In the genomic region with DNA sequence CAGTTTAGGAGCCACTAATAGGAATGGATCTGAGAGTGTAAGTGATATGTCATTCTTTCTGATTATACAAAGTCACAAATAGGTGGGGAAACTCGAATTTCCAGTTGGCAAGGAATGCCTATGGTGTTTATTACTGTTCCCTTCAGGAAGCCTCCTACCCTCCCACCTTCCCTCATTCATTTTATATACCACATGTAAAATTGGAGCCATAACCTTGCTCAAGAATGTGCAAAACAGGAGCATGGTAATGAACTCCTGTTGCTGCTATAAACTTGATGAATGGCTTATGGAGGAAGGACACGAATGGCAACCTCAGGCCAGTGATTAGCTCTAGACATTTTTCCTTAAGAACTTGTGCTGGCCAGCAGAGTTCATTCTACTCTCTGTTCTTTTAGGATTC, we compare ENCODE assay signal across 23 mouse cellular contexts.
DNase-seq lines count a peak whose midpoint lies in the region; ATAC-seq and TF ChIP-seq lines count a peak whose summit lies in the region.
"Had no signal": no experiment of that assay in that cellular context is flagged by ENCODE, and none has a peak within 500 bp of the region (broad histone marks: within the 10 kb centered on the region; RNA-seq: fewer than 3 reads in every experiment).

No protein-coding gene starts in this region.

- 8% methylated on average over 2 of the region's 2 CpGs for WGBS in limb, embryonic 11.5 days
- 43% methylated on average over 2 of the region's 2 CpGs for WGBS in limb, embryonic 10.5 days
- 14% methylated on average over 2 of the region's 2 CpGs for WGBS in limb, embryonic 12.5 days
- WGBS in limb, embryonic 14.5 days = 7% methylated on average over 2 of the region's 2 CpGs
- WGBS in midbrain, embryonic 13.5 days = 76% methylated on average over 2 of the region's 2 CpGs
- WGBS in midbrain, postnatal 0 days = 75% methylated on average over 2 of the region's 2 CpGs

- H3K27me3 ChIP-seq in limb, embryonic 11.5 days (ENCODE audit: control insufficient read depth, insufficient read depth, low read length) = no peaks in the 10 kb centered on the region
- H3K27me3 ChIP-seq in limb, embryonic 10.5 days (ENCODE audit: low read depth, poor library complexity, severe bottlenecking) = no peaks in the 10 kb centered on the region
- H3K27me3 ChIP-seq in limb, embryonic 12.5 days = no peaks in the 10 kb centered on the region
- H3K27me3 ChIP-seq in limb, embryonic 14.5 days (ENCODE audit: control insufficient read depth, insufficient read depth, low read length) = no peaks in the 10 kb centered on the region
- H3K27me3 ChIP-seq in midbrain, embryonic 13.5 days = no peaks in the 10 kb centered on the region
- no peaks in the 10 kb centered on the region for H3K27me3 ChIP-seq in midbrain, postnatal 0 days (ENCODE audit: insufficient read depth, low read length)
- H3K27me3 ChIP-seq: embryonic facial prominence, embryonic 12.5 days; embryonic facial prominence, embryonic 15.5 days; forebrain, embryonic 12.5 days had no signal

- H3K4me3 ChIP-seq in limb, embryonic 11.5 days (ENCODE audit: low read depth, low read length) = no peak overlapping the region
- H3K4me3 ChIP-seq in limb, embryonic 10.5 days = no peak overlapping the region
- H3K4me3 ChIP-seq in limb, embryonic 12.5 days (replicated peaks) = no peak overlapping the region
- no peak overlapping the region for H3K4me3 ChIP-seq in limb, embryonic 14.5 days (replicated peaks; ENCODE audit: low read length)
- H3K4me3 ChIP-seq in midbrain, embryonic 13.5 days (replicated peaks) = no peak overlapping the region
- H3K4me3 ChIP-seq in midbrain, postnatal 0 days (ENCODE audit: low read depth, low read length) = no peak overlapping the region
- H3K4me3 ChIP-seq: embryonic facial prominence, embryonic 12.5 days; embryonic facial prominence, embryonic 15.5 days; erythroblast, embryonic 14.5 days; forebrain, embryonic 10.5 days; forebrain, embryonic 12.5 days had no signal

- H3K9ac ChIP-seq in limb, embryonic 11.5 days (ENCODE audit: low read length) = no peak overlapping the region
- H3K9ac ChIP-seq in limb, embryonic 12.5 days (replicated peaks) = no peak overlapping the region
- H3K9ac ChIP-seq in limb, embryonic 14.5 days (ENCODE audit: low read depth, low read length, severe bottlenecking) = no peak overlapping the region
- H3K9ac ChIP-seq in midbrain, embryonic 13.5 days (replicated peaks) = no peak overlapping the region
- H3K9ac ChIP-seq in midbrain, postnatal 0 days (replicated peaks; ENCODE audit: low read length, poor library complexity, severe bottlenecking) = no peak overlapping the region
- H3K9ac ChIP-seq: embryonic facial prominence, embryonic 12.5 days; embryonic facial prominence, embryonic 15.5 days; forebrain, embryonic 12.5 days had no signal

- H3K4me2 ChIP-seq in limb, embryonic 11.5 days (ENCODE audit: low read depth, severe bottlenecking) = no peak overlapping the region
- no peak overlapping the region for H3K4me2 ChIP-seq in limb, embryonic 12.5 days
- no peak overlapping the region for H3K4me2 ChIP-seq in limb, embryonic 14.5 days (replicated peaks; ENCODE audit: low read depth, low read length, severe bottlenecking)
- no peak overlapping the region for H3K4me2 ChIP-seq in midbrain, embryonic 13.5 days (replicated peaks)
- H3K4me2 ChIP-seq in midbrain, postnatal 0 days (ENCODE audit: low read depth, low read length, poor library complexity, severe bottlenecking) = no peak overlapping the region
- H3K4me2 ChIP-seq: embryonic facial prominence, embryonic 12.5 days; embryonic facial prominence, embryonic 15.5 days; forebrain, embryonic 12.5 days had no signal

- H3K4me1 ChIP-seq in limb, embryonic 11.5 days (ENCODE audit: control insufficient read depth, insufficient read depth, low read length) = no peaks in the 10 kb centered on the region
- H3K4me1 ChIP-seq in limb, embryonic 10.5 days = peaks cover 7% of the 10 kb centered on the region; the same call in 1 of the 2 replicates
- H3K4me1 ChIP-seq in limb, embryonic 12.5 days (replicated peaks) = 0 out of 2 replicates have a peak, but pooled peaks cover 7% of the 10 kb centered on the region
- peaks cover 8% of the 10 kb centered on the region; the same call in 1 of the 2 replicates for H3K4me1 ChIP-seq in limb, embryonic 14.5 days (ENCODE audit: control insufficient read depth, insufficient read depth, low read length)
- H3K4me1 ChIP-seq in midbrain, embryonic 13.5 days (replicated peaks) = no peaks in the 10 kb centered on the region
- no peaks in the 10 kb centered on the region for H3K4me1 ChIP-seq in midbrain, postnatal 0 days (ENCODE audit: insufficient read depth, low read length)
- H3K4me1 ChIP-seq: embryonic facial prominence, embryonic 12.5 days; embryonic facial prominence, embryonic 15.5 days; forebrain, embryonic 10.5 days; forebrain, embryonic 12.5 days had no signal

- DNase-seq in limb, embryonic 11.5 days (ENCODE audit: low spot score) = no peak
- DNase-seq in limb, embryonic 10.5 days (ENCODE audit: low spot score) = no peak
- DNase-seq in limb, embryonic 14.5 days (ENCODE audit: low spot score) = peak; percentile 17
- no peak for DNase-seq in midbrain, postnatal 0 days (ENCODE audit: low spot score)
- DNase-seq: adrenal gland, adult 2 months; adrenal gland, postnatal 10 days; adrenal gland, postnatal 25 days; cerebellum, adult 11 months; cerebellum, adult 18-20 months; cerebellum, adult 8-10 months; cerebellum, adult 9-11 months; cerebellum, postnatal 14 days; cerebellum, postnatal 36 days; embryo, embryonic 11 days had no signal

- no peak for TF ChIP-seq POLR2A in limb, embryonic 14.5 days (IDR thresholded peaks at IDR 0.05; ENCODE audit: borderline replicate concordance, extremely low read depth, insufficient read depth, insufficient read length)

- H3K27ac ChIP-seq in limb, embryonic 11.5 days (replicated peaks; ENCODE audit: low read depth, low read length) = no peak overlapping the region
- no peak overlapping the region for H3K27ac ChIP-seq in limb, embryonic 10.5 days
- peak overlapping the region; percentile 79 for H3K27ac ChIP-seq in limb, embryonic 12.5 days
- H3K27ac ChIP-seq in limb, embryonic 14.5 days (replicated peaks; ENCODE audit: low read depth, low read length) = no peak overlapping the region
- H3K27ac ChIP-seq in midbrain, embryonic 13.5 days = no peak overlapping the region
- H3K27ac ChIP-seq in midbrain, postnatal 0 days (ENCODE audit: low read depth, low read length) = no peak overlapping the region
- H3K27ac ChIP-seq: embryonic facial prominence, embryonic 12.5 days; embryonic facial prominence, embryonic 15.5 days; forebrain, embryonic 10.5 days; forebrain, embryonic 12.5 days had no signal

- H3K9me3 ChIP-seq in limb, embryonic 11.5 days (ENCODE audit: control insufficient read depth, low read length) = no peaks in the 10 kb centered on the region
- H3K9me3 ChIP-seq in limb, embryonic 10.5 days (replicated peaks) = no peaks in the 10 kb centered on the region
- H3K9me3 ChIP-seq in limb, embryonic 12.5 days = no peaks in the 10 kb centered on the region
- H3K9me3 ChIP-seq in limb, embryonic 14.5 days (ENCODE audit: control insufficient read depth, low read length) = no peaks in the 10 kb centered on the region
- H3K9me3 ChIP-seq in midbrain, embryonic 13.5 days = no peaks in the 10 kb centered on the region
- H3K9me3 ChIP-seq in midbrain, postnatal 0 days (ENCODE audit: low read length) = no peaks in the 10 kb centered on the region
- H3K9me3 ChIP-seq: embryonic facial prominence, embryonic 12.5 days; embryonic facial prominence, embryonic 15.5 days; forebrain, embryonic 10.5 days; forebrain, embryonic 12.5 days had no signal

- peak; percentile 52; the same call in 1 of the 2 replicates for ATAC-seq in limb, embryonic 11.5 days (ENCODE audit: insufficient number of reproducible peaks, low FRiP score, low TSS enrichment, low read depth)
- peak; percentile 77 for ATAC-seq in limb, embryonic 12.5 days (ENCODE audit: insufficient number of reproducible peaks, insufficient read depth, low FRiP score, low TSS enrichment, low read depth)
- ATAC-seq in limb, embryonic 14.5 days (ENCODE audit: low FRiP score, low read depth) = no peak
- ATAC-seq in midbrain, embryonic 13.5 days = no peak
- no peak for ATAC-seq in midbrain, postnatal 0 days (ENCODE audit: low FRiP score)
- ATAC-seq: forebrain, embryonic 14.5 days; forebrain, embryonic 16.5 days had no signal

- H3K36me3 ChIP-seq in limb, embryonic 11.5 days (ENCODE audit: control insufficient read depth, insufficient read depth, low read length) = no peaks in the 10 kb centered on the region
- H3K36me3 ChIP-seq in limb, embryonic 10.5 days = no peaks in the 10 kb centered on the region
- H3K36me3 ChIP-seq in limb, embryonic 12.5 days = no peaks in the 10 kb centered on the region
- H3K36me3 ChIP-seq in limb, embryonic 14.5 days (ENCODE audit: control insufficient read depth, insufficient read depth, low read length) = no peaks in the 10 kb centered on the region
- no peaks in the 10 kb centered on the region for H3K36me3 ChIP-seq in midbrain, embryonic 13.5 days
- no peaks in the 10 kb centered on the region for H3K36me3 ChIP-seq in midbrain, postnatal 0 days (ENCODE audit: insufficient read depth, low read length)
- H3K36me3 ChIP-seq: embryonic facial prominence, embryonic 12.5 days; embryonic facial prominence, embryonic 15.5 days; forebrain, embryonic 10.5 days; forebrain, embryonic 12.5 days had no signal

- TF ChIP-seq CTCF in midbrain, postnatal 0 days (IDR thresholded peaks at IDR 0.05) = no peak

Comparison
In these comparisons a context has a peak if more than half of its experiments do, and no peak if none do; other contexts are left out.
1. ATAC-seq: peak in limb, embryonic 11.5 days (single experiment) and limb, embryonic 12.5 days (single experiment); none in limb, embryonic 14.5 days (single experiment), midbrain, embryonic 13.5 days (single experiment) and midbrain, postnatal 0 days (single experiment).